Mouse (Mus musculus): Measurements from ENCODE around the gene Polq. TPM values are rescaled to one million over a fixed set of nuclear protein-coding genes. Genes with fewer than 3 reads are reported as not detected.
"Not testable (repeated sequence)": the region's sequence is repeated elsewhere in the genome, so short reads cannot be mapped to it uniquely, and the experiment has no call there.

Gene Polq
- polyA plus RNA-seq, 1 experiment from 2014 or later: 9.6 TPM

DNA sequence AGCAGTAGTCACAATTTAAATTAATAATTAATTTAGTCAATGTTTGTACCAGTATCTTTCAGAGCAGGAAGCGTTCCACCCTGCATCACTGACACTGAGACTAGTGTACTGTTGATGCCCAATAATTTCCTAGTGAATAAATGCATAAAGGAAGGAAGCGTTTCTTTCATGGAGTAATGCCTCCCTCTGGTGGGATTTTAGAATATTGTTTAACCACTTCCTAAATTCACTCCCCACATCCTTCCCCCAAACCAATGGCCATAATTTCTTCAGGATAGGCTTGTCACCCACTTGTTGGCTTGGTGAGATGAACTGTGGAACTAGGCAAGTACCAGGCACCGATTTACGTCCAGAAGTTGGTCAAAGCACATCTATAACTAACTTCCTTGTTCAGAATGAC, 1.2 kb upstream of the Polq start:
- no peak overlapping the region for H3K4me3 ChIP-seq
- H3K4me1 ChIP-seq (replicated peaks): peaks cover 16% of the 10 kb centered on the region
- H3K9me3 ChIP-seq: no peaks in the 10 kb centered on the region
- H3K27ac ChIP-seq: no peak overlapping the region
- no peaks in the 10 kb centered on the region for H3K27me3 ChIP-seq (ENCODE audit: insufficient read depth, poor library complexity, severe bottlenecking)
- DNase-seq (ENCODE audit: low spot score): no peak
- H3K36me3 ChIP-seq: peaks cover 10% of the 10 kb centered on the region
- WGBS: 67% methylated on average over 4 of the region's 4 CpGs

DNA sequence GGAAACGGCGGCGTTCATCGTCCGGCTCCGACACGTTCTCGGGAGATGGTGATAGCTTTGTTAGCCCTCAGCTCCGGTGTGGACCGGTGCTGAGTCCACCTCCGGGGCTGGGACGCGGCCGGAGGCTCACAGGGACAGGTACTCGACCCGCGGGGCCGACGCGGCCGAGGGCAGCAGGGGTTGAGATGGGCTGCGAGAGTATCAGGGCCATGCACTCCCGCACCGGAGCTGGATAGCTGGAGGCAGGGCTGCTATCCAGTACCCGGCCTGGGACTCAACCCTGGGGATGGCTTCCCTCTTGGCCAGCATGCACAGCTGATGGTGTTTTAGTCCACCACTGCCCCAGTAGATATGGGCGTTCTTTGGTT, 320 bp downstream of the Polq start:
- peak overlapping the region; percentile 86 for H3K27ac ChIP-seq
- no peak for DNase-seq (ENCODE audit: low spot score)
- WGBS: under 1% methylated on average over 26 of the region's 26 CpGs

DNA sequence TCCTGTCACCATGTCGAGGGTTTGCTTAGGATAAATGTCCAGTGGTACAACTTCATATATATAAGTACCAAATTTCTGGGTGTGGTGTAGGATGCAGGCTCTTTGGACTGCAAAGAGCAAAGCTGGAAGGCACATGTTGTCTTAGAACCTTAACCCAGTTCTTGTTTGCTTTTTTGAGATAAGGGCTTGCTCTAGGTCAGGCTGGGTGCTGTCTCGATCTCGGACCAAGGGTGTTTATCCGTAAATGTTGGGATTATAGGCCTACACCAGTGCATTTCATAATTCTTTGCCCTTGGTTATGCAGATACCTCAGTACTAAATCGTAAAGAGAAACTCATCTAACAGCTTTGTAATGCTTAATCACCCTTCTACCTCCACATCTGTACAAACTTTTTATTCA, 750 bp downstream of the Polq start:
- peak overlapping the region; percentile 86 for H3K27ac ChIP-seq
- peaks cover 16% of the 10 kb centered on the region for H3K4me1 ChIP-seq (replicated peaks)
- H3K4me3 ChIP-seq: peak overlapping the region; percentile 96
- no peaks in the 10 kb centered on the region for H3K9me3 ChIP-seq
- 69% methylated on average over 5 of the region's 5 CpGs for WGBS
- H3K27me3 ChIP-seq (ENCODE audit: insufficient read depth, poor library complexity, severe bottlenecking): no peaks in the 10 kb centered on the region
- H3K36me3 ChIP-seq: peaks cover 19% of the 10 kb centered on the region
- no peak for DNase-seq (ENCODE audit: low spot score)

More for the DNA sequence above, 320 bp downstream of the Polq start:
- H3K36me3 ChIP-seq: peaks cover 16% of the 10 kb centered on the region
- peak overlapping the region; percentile 96 for H3K4me3 ChIP-seq
- no peaks in the 10 kb centered on the region for H3K27me3 ChIP-seq (ENCODE audit: insufficient read depth, poor library complexity, severe bottlenecking)
- H3K9me3 ChIP-seq: no peaks in the 10 kb centered on the region
- peaks cover 16% of the 10 kb centered on the region for H3K4me1 ChIP-seq (replicated peaks)

DNA sequence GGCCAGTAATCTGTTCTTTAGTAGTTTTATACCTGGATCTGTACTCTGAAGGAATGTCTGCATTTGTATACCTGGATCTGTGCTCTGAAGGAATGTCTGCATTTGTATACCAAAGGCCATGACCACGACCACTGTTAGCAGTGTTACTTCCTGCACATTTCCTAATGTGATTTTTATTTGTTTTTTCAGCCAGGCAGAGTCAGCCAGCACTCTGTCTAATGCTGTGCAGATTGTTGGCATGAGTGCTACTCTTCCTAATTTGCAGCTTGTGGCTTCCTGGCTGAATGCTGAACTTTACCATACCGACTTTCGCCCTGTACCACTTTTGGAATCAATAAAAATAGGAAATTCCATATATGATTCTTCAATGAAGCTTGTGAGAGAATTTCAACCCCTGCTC, 16.0 kb downstream of the Polq start:
- H3K4me3 ChIP-seq: no peak overlapping the region
- DNase-seq (ENCODE audit: low spot score): no peak
- H3K27ac ChIP-seq: no peak overlapping the region
- no peaks in the 10 kb centered on the region for H3K9me3 ChIP-seq
- H3K27me3 ChIP-seq (ENCODE audit: insufficient read depth, poor library complexity, severe bottlenecking): no peaks in the 10 kb centered on the region
- H3K4me1 ChIP-seq (replicated peaks): no peaks in the 10 kb centered on the region
- peaks cover 45% of the 10 kb centered on the region for H3K36me3 ChIP-seq
- 87% methylated on average over 3 of the region's 3 CpGs for whole genome bisulfite sequencing

- no peak overlapping the region for H3K27ac ChIP-seq
- H3K36me3 ChIP-seq: peaks cover 71% of the 10 kb centered on the region
- 72% methylated on average over 3 of the region's 3 CpGs for WGBS
- H3K4me1 ChIP-seq (replicated peaks): no peaks in the 10 kb centered on the region
- H3K4me3 ChIP-seq: no peak overlapping the region
- H3K9me3 ChIP-seq: no peaks in the 10 kb centered on the region
- no peak for DNase-seq (ENCODE audit: low spot score)
- no peaks in the 10 kb centered on the region for H3K27me3 ChIP-seq (ENCODE audit: insufficient read depth, poor library complexity, severe bottlenecking)
Observed at GRCm38 (mm10) chr16:37031996-37032395, 20.4 kb downstream of the Polq start.

- no peaks in the 10 kb centered on the region for H3K9me3 ChIP-seq
- no peak overlapping the region for H3K4me3 ChIP-seq
- no peaks in the 10 kb centered on the region for H3K27me3 ChIP-seq (ENCODE audit: insufficient read depth, poor library complexity, severe bottlenecking)
- DNase-seq (ENCODE audit: low spot score): no peak
- peaks cover 66% of the 10 kb centered on the region for H3K36me3 ChIP-seq
- H3K27ac ChIP-seq: no peak overlapping the region
- no peaks in the 10 kb centered on the region for H3K4me1 ChIP-seq (replicated peaks)
- WGBS: 94% methylated on average over 8 of the region's 8 CpGs
Observed at GRCm38 (mm10) chr16:37034751-37035150, 23.2 kb downstream of the Polq start.

DNA sequence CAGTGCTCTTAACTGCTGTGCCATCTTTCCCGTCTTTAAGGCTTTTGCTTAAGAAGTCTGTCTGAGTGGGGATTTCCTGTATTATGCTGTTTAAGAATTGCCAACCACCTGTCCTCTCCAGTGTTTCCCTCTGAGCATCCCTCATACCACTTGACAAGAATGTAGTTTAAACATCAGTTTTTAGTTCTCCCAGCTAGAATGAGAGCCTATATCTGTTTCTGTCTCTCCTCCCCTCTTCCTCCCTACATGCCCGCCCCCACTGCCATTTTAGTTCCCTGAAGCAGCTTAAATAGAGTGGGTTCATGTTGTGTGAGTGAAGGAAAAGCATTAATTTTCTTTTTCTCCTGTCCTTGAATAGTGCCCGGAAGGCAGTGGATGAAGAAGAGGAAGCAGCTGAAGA, 48.0 kb downstream of the Polq start:
- Histone ChIP-seq H3K9me3 (no peaks in the 10 kb centered on the region), H3K4me3 (no peak overlapping the region), H3K36me3 (peaks cover 41% of the 10 kb centered on the region), H3K4me1 (replicated peaks) (no peaks in the 10 kb centered on the region), H3K27me3 (ENCODE audit: insufficient read depth, poor library complexity, severe bottlenecking) (no peaks in the 10 kb centered on the region), H3K27ac (no peak overlapping the region)
- no peak for DNase-seq (ENCODE audit: low spot score)
- 94% methylated on average over 3 of the region's 3 CpGs for WGBS

GRCm38 (mm10) chr16:37061261-37061660, 49.7 kb downstream of the Polq start:
- no peaks in the 10 kb centered on the region for H3K4me1 ChIP-seq (replicated peaks)
- no peak overlapping the region for H3K27ac ChIP-seq
- H3K36me3 ChIP-seq: peaks cover 48% of the 10 kb centered on the region
- WGBS: 96% methylated on average over 4 of the region's 4 CpGs
- no peaks in the 10 kb centered on the region for H3K9me3 ChIP-seq
- no peaks in the 10 kb centered on the region for H3K27me3 ChIP-seq (ENCODE audit: insufficient read depth, poor library complexity, severe bottlenecking)
- no peak for DNase-seq (ENCODE audit: low spot score)
- H3K4me3 ChIP-seq: no peak overlapping the region

GRCm38 (mm10) chr16:37072354-37072753, 60.8 kb downstream of the Polq start:
- no peak overlapping the region for H3K4me3 ChIP-seq
- H3K36me3 ChIP-seq: peaks cover 62% of the 10 kb centered on the region
- no peaks in the 10 kb centered on the region for H3K4me1 ChIP-seq (replicated peaks)
- DNase-seq (ENCODE audit: low spot score): no peak
- 96% methylated on average over 5 of the region's 5 CpGs for WGBS
- H3K27me3 ChIP-seq (ENCODE audit: insufficient read depth, poor library complexity, severe bottlenecking): no peaks in the 10 kb centered on the region
- H3K27ac ChIP-seq: no peak overlapping the region
- H3K9me3 ChIP-seq: no peaks in the 10 kb centered on the region

DNA sequence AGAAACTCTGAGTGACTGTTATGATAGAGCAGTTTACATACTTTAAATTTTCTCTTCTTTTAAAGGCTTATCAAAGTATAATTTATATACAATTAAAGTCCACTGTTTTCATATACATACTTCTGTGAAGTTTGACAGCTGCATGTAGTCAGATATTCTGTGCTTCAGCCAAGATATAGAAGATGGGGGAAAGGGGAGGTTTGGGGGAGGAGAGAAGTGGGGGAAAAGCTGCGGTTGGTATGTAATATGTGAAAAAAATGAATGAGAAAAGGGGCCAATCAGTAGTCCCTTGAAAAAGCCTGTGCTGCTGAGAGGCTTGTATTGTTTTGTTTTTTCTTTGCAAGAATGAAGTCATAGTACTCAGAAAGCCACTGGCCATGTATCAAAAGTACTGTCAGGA, 78.1 kb downstream of the Polq start:
- H3K36me3 ChIP-seq: peaks cover 70% of the 10 kb centered on the region
- H3K9me3 ChIP-seq: no peaks in the 10 kb centered on the region
- DNase-seq (ENCODE audit: low spot score): no peak
- WGBS: 84% methylated on average over 1 of the region's 1 CpGs
- no peaks in the 10 kb centered on the region for H3K27me3 ChIP-seq (ENCODE audit: insufficient read depth, poor library complexity, severe bottlenecking)
- H3K4me3 ChIP-seq: no peak overlapping the region
- no peak overlapping the region for H3K27ac ChIP-seq
- no peaks in the 10 kb centered on the region for H3K4me1 ChIP-seq (replicated peaks)

DNA sequence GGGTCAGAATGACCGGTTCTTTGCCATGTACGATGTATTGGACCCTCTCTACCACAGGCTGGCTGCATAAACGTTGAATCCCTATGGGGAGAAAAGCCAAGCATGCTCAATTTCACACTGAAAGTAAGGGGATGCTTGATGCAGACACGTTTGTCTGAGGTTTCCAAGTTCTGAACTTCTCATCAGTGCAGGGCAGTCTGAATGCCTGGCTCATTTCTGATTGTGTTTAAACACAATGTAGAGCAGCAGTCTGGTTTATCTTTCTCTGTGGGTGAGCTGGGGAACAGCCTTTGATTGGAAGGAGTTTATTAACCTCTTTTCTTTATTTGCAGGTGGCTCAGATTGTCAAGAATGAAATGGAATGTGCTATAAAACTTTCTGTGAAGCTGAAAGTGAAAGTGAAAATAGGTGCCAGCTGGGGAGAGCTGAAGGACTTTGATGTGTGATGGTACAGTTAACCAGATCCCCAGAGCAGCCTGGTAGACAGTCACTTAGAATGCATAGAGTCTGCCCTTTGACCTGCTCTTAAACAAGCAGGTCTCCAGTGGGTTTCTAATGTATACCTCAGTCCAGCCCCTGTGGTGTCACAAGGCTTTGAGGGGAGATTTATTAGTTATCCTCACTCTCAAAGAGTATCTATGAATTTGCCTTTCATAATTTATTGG, 82.7 kb downstream of the Polq start:
- Histone ChIP-seq H3K27me3 (ENCODE audit: insufficient read depth, poor library complexity, severe bottlenecking) (no peaks in the 10 kb centered on the region), H3K36me3 (peaks cover 86% of the 10 kb centered on the region), H3K9me3 (no peaks in the 10 kb centered on the region), H3K27ac (no peak overlapping the region), H3K4me1 (replicated peaks) (no peaks in the 10 kb centered on the region), H3K4me3 (no peak overlapping the region)
- 88% methylated on average over 4 of the region's 4 CpGs for WGBS
- DNase-seq (ENCODE audit: low spot score): no peak

DNA sequence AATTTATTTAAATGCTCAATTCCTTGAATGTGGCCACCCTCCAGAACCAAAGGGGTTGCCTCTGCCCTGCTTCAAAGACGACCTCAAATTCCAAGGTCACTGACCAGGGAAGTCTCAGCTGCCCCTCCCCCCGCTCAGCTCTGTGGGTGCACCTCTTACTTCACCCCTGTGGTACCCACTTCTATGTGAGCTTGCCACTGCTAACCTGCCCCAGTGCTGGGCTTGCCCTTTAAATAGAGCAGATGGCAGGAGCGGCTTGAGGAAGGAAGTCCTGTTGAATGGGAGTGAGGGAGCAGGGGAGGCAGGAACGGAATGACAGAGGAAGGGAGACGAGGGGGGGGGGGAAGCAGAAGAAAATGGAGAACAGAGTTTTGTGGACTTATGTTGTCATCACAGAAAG, 97.2 kb downstream of the Polq start:
- Histone ChIP-seq H3K9me3 (no peaks in the 10 kb centered on the region), H3K4me3 (no peak overlapping the region), H3K36me3 (no peaks in the 10 kb centered on the region), H3K27ac (no peak overlapping the region), H3K27me3 (ENCODE audit: insufficient read depth, poor library complexity, severe bottlenecking) (no peaks in the 10 kb centered on the region), H3K4me1 (replicated peaks) (peaks cover 3% of the 10 kb centered on the region)
- WGBS: 35% methylated on average over 5 of the region's 5 CpGs
- DNase-seq (ENCODE audit: low spot score): no peak

DNA sequence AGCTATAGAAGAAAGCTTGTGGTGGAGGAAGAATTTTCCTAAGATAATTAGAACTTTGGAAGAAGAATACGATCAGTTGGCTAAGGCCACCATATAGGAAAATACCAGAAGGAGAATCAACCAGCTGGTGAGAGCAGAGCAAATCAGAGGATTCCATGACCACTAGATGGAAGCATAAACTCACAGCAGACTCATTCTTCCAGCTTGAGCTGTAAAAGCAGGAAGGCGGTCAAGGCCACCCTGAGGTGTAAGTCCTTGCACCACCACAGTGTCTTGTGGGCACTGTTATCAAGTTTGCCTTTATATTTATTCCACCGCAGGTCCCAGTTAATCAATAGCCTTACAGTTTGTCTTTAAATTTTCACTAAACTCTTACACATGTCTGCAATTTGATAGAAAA, 97.7 kb downstream of the Polq start:
- 38% methylated on average over 3 of the region's 3 CpGs for WGBS
- H3K27me3 ChIP-seq (ENCODE audit: insufficient read depth, poor library complexity, severe bottlenecking): no peaks in the 10 kb centered on the region
- H3K27ac ChIP-seq: no peak overlapping the region
- H3K4me3 ChIP-seq: no peak overlapping the region
- peaks cover 3% of the 10 kb centered on the region for H3K4me1 ChIP-seq (replicated peaks)
- peak; percentile 33 for DNase-seq (ENCODE audit: low spot score)
- no peaks in the 10 kb centered on the region for H3K9me3 ChIP-seq
- H3K36me3 ChIP-seq: no peaks in the 10 kb centered on the region

DNA sequence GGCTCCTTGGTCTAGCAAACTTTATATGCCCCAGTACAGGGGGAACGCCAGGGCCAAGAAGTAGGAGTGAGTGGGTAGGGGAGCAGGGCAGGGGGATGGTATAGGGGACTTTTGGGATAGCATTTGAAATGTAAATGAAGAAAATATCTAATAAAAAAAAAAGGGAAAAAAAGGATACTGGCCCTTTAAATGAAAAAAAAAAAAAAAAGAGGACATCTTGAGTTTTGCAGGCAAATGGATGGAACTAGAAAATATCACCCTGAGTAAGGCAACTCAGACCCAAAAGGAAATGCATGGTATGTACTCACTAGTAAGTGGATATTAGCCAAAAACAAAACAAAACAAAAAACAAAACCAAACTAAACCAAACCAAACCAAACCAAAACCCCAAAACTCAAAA, 113.6 kb downstream of the Polq start:
- not testable (repeated sequence) for H3K4me1 ChIP-seq (replicated peaks); H3K27ac ChIP-seq; H3K4me3 ChIP-seq; H3K27me3 ChIP-seq (ENCODE audit: insufficient read depth, poor library complexity, severe bottlenecking); DNase-seq (ENCODE audit: low spot score); H3K36me3 ChIP-seq; H3K9me3 ChIP-seq
- 94% methylated on average over 1 of the region's 1 CpGs for WGBS
